Mouse (Mus musculus) MEL (cell line): ENCODE measurements around the gene Lsamp.

Source experiments
- CHD2 ChIP-seq: IDR thresholded peaks from 2 replicates; pipeline ENCODE4 v1.6.1; 2011; ENCODE audit warnings: low read length, improper control_type of control experiment
- CTCF ChIP-seq, 3 experiments: IDR thresholded peaks in 2 of 3; conservative IDR thresholded peaks in 1 of 3; 2 replicates each; pipeline ENCODE4 v1.5.1; 2011 to 2012; ENCODE audit warnings: low read length in 3 of 3, low read depth in 2 of 3, mild to moderate bottlenecking in 2 of 3, improper control_type of control experiment in 1 of 3, inconsistent platforms in 1 of 3, mixed read lengths in 1 of 3, moderate library complexity in 1 of 3; ENCODE audit not compliant: control insufficient read depth in 1 of 3, insufficient read depth in 1 of 3, poor library complexity in 1 of 3, severe bottlenecking in 1 of 3
- JUND ChIP-seq: IDR thresholded peaks from 2 replicates; pipeline ENCODE4 v1.6.1; 2011; ENCODE audit warnings: low read depth, mild to moderate bottlenecking, improper control_type of control experiment, low read length
- MAZ ChIP-seq: IDR thresholded peaks from 2 replicates; pipeline ENCODE4 v1.6.1; 2012; ENCODE audit warnings: low read depth, mild to moderate bottlenecking, inconsistent platforms, low read length, improper control_type of control experiment
- POLR2A ChIP-seq, 2 experiments: IDR thresholded peaks; 2 replicates each; pipeline ENCODE4 v1.6.1; 2011 to 2012; ENCODE audit warnings: low read length in 2 of 2, mild to moderate bottlenecking in 2 of 2, control low read depth in 1 of 2, improper control_type of control experiment in 1 of 2, low read depth in 1 of 2, moderate library complexity in 1 of 2; ENCODE audit not compliant: control insufficient read depth in 1 of 2, insufficient read depth in 1 of 2, poor library complexity in 1 of 2
- RCOR1 ChIP-seq: IDR thresholded peaks from 2 replicates; pipeline ENCODE4 v1.6.1; 2012; ENCODE audit warnings: low read depth, mild to moderate bottlenecking, inconsistent platforms, low read length, improper control_type of control experiment
- TAL1 ChIP-seq: IDR thresholded peaks from 2 replicates; pipeline ENCODE4 v1.6.1; 2012; ENCODE audit warnings: mild to moderate bottlenecking, inconsistent platforms, low read length, moderate library complexity, mixed read lengths
- TBP ChIP-seq: IDR thresholded peaks from 2 replicates; pipeline ENCODE4 v1.8.0; 2011; ENCODE audit warnings: low read depth, low read length, improper control_type of control experiment
- UBTF ChIP-seq: IDR thresholded peaks from 2 replicates; pipeline ENCODE4 v1.6.1; 2012; ENCODE audit warnings: low read depth, mild to moderate bottlenecking, inconsistent platforms, low read length, improper control_type of control experiment, moderate library complexity, borderline replicate concordance; ENCODE audit not compliant: insufficient read depth
- ZC3H11A ChIP-seq: IDR thresholded peaks from 2 replicates; pipeline ENCODE4 v1.6.1; 2012; ENCODE audit warnings: low read depth, mild to moderate bottlenecking, inconsistent platforms, low read length, improper control_type of control experiment
- ZNF384 ChIP-seq: IDR thresholded peaks from 2 replicates; pipeline ENCODE4 v1.6.1; 2012; ENCODE audit warnings: low read depth, mild to moderate bottlenecking, inconsistent platforms, low read length, improper control_type of control experiment

DNA sequence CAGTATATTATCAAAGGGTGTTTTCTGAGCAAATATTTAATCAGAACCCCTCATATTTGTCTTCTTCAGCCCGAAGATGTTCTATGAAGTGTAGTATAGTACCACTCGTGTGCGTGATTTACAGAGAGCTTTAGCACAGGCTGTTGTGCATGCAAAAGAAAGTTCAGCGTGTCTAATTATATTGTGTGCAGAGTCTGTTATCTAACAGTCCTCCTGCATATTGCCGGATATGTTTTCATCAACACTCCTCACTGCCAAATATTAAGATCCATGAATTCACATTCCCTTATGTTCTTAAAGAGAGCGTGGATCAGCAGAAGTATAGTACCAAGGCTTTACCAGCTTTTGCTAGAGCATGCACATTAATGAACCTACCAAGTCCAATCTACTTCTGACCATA, 1862.7 kb downstream of the Lsamp start:
- TF ChIP-seq TAL1, result no peak
- no peak for TF ChIP-seq CTCF (IDR thresholded peaks at IDR 0.05 in 2 of 3, conservative IDR thresholded peaks at IDR 0.05 in 1 of 3; ENCODE audit: control insufficient read depth in 1 of 3, insufficient read depth in 1 of 3, low read depth in 2 of 3, low read length in 3 of 3, poor library complexity in 1 of 3, severe bottlenecking in 1 of 3)
- TF ChIP-seq CHD2, result no peak
- TF ChIP-seq ZNF384, result no peak
- TF ChIP-seq RCOR1, result no peak
- no peak for TF ChIP-seq TBP
- TF ChIP-seq UBTF, result no peak
- TF ChIP-seq MAZ, result no peak
- no peak for TF ChIP-seq POLR2A (IDR thresholded peaks at IDR 0.05; ENCODE audit: control insufficient read depth in 1 of 2, insufficient read depth in 1 of 2, low read depth in 1 of 2, low read length in 2 of 2, poor library complexity in 1 of 2)
- TF ChIP-seq ZC3H11A, result no peak
- TF ChIP-seq JUND, result no peak
